Mouse (Mus musculus): Measurements from ENCODE around the gene Gm3448.
"Not testable (repeated sequence)": the region's sequence is repeated elsewhere in the genome, so short reads cannot be mapped to it uniquely, and the experiment has no call there.

DNA sequence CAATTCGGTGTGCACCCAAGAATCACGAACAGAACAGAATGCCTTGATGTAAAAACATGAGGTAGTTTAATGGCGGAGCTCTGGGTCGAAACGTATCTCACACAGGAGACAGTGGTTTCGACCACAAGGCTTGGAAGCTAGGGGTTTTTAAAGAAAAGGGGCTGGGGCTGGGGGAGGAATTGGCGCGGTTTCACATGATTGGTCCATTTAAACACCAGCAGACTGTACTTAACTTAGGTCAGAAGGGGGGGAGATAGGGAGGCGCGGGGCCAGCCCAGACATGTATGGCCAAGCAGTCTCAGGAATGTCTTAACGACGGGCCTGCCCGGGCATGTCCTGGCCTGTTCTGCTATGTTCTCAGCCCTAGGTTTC lies 12.5 kb upstream of the Gm3448 start:
- not testable (repeated sequence) for TF ChIP-seq CTCF, EP300 (IDR thresholded peaks at IDR 0.05; ENCODE audit: low read depth)

All from liver, embryonic 14.5 days (tissue).